ENCODE assay signal across 26 mouse cellular contexts in genomic region chr4:74051692-74052091, GRCm38 (mm10). TPM values are rescaled to one million over a fixed set of nuclear protein-coding genes. Genes with fewer than 3 reads are reported as not detected.
DNase-seq lines count a peak whose midpoint lies in the region; ATAC-seq and TF ChIP-seq lines count a peak whose summit lies in the region.
"Had no signal": no experiment of that assay in that cellular context is flagged by ENCODE, and none has a peak within 500 bp of the region (broad histone marks: within the 10 kb centered on the region; RNA-seq: fewer than 3 reads in every experiment).

No protein-coding gene starts in this region.

- DNase-seq in layer of hippocampus, adult 18-20 months (ENCODE audit: low spot score in 2 of 2), result peak; percentile 32 to 76
- DNase-seq in layer of hippocampus, postnatal 10 days (ENCODE audit: low spot score in 2 of 2), result no peak
- peak; percentile 4 for DNase-seq in testis, postnatal 14 days (ENCODE audit: low spot score)
- no peak for DNase-seq in testis, postnatal 10 days (ENCODE audit: low spot score)
- peak; percentile 56 to 81 for DNase-seq in layer of hippocampus, adult 2 months (ENCODE audit: low spot score in 2 of 2)
- no peak for DNase-seq in spleen, postnatal 36 days (ENCODE audit: low spot score in 2 of 2)
- DNase-seq: adrenal gland, adult 8-10 months; cerebellum, adult 11-12 months; cerebellum, postnatal 36 days; gastrocnemius, postnatal 14 days; heart, adult 18-20 months; kidney, adult 9 months; kidney, postnatal 25 days; liver; thymus, postnatal 25 days had no signal

- H3K4me3 ChIP-seq in layer of hippocampus, adult 2 months, result no peak overlapping the region
- H3K4me3 ChIP-seq: embryonic facial prominence, embryonic 15.5 days; heart, embryonic 13.5 days; hindbrain, embryonic 15.5 days; intestine, embryonic 15.5 days; midbrain, embryonic 13.5 days; myocyte; neural tube, embryonic 15.5 days had no signal

- no peak for ATAC-seq in megakaryocyte-erythroid progenitor cell, adult 5-6 weeks (replicated peaks; ENCODE audit: low FRiP score, low TSS enrichment, poor library complexity, severe bottlenecking)
- ATAC-seq: intestine, embryonic 15.5 days; lung, postnatal 0 days; midbrain, embryonic 13.5 days had no signal

- no peak for TF ChIP-seq CTCF in layer of hippocampus, adult 2 months (conservative IDR thresholded peaks at IDR 0.05)

- H3K27ac ChIP-seq in layer of hippocampus, adult 2 months, result no peak overlapping the region
- H3K27ac ChIP-seq: embryonic facial prominence, embryonic 15.5 days; heart, embryonic 13.5 days; hindbrain, embryonic 15.5 days; intestine, embryonic 15.5 days; midbrain, embryonic 13.5 days; neural tube, embryonic 15.5 days; stomach, postnatal 0 days had no signal

RNA-seq across cellular contexts. Expression of gene Frmd3, which starts 38.5 kb away (rescaled TPM):
- 1 to 10 TPM; 2.0 to 2.6 TPM for total RNA-seq in layer of hippocampus, adult 18-20 months (2021)
- 10 to 100 TPM; 16.3 to 17.1 TPM for total RNA-seq in layer of hippocampus, postnatal 10 days (2021)
- 1 to 10 TPM; 3.7 to 3.8 TPM for total RNA-seq in layer of hippocampus, adult 2 months (2021)
- total RNA-seq in megakaryocyte-erythroid progenitor cell, adult 5-6 weeks (2014; fragmentation: Nextera tagmentation), result not detected in 2 replicates
- not detected in 2 replicates for total RNA-seq in megakaryocyte-erythroid progenitor cell, adult 5-6 weeks (2017)
- total RNA-seq: megakaryocyte progenitor cell, adult 5-6 weeks had no signal

Comparison
In these comparisons a context has a peak if more than half of its experiments do, and no peak if none do; other contexts are left out.
1. DNase-seq: peak in layer of hippocampus, adult 18-20 months (2 of 2), testis, postnatal 14 days (single experiment) and layer of hippocampus, adult 2 months (2 of 2); none in layer of hippocampus, postnatal 10 days (0 of 2), testis, postnatal 10 days (single experiment) and spleen, postnatal 36 days (0 of 2).